Mouse (Mus musculus) midbrain, embryonic 16.5 days (tissue): ENCODE data around the gene Anapc4. TPM values are rescaled to one million over a fixed set of nuclear protein-coding genes. Genes with fewer than 3 reads are reported as not detected.
A peak's percentile ranks its signal among the peaks of the same experiment; 100 is the strongest.

Experiments
- ATAC-seq: fragments of 200-750 bp; cut with Nextera tagmentation; 2 replicates; pipeline ENCODE4 v1.8.0; 2017; ENCODE audit warnings: moderate TSS enrichment
- H3K27ac ChIP-seq: fragments of 300-500 bp; sonication (generic); 2 replicates; pipeline ENCODE4 v1.5.1; 2014; ENCODE audit warnings: mild to moderate bottlenecking, low read length, mixed read lengths
- H3K27me3 ChIP-seq: fragments of 300-500 bp; sonication (generic); 2 replicates; pipeline ENCODE4 v1.6.1; 2014; ENCODE audit warnings: low read depth, low read length, mixed read lengths; ENCODE audit not compliant: control insufficient read depth, insufficient read depth
- H3K36me3 ChIP-seq: fragments of 300-500 bp; sonication (generic); 2 replicates; pipeline ENCODE4 v1.6.1; 2014; ENCODE audit warnings: mild to moderate bottlenecking, low read length, moderate library complexity, mixed read lengths; ENCODE audit not compliant: control insufficient read depth, insufficient read depth
- H3K4me1 ChIP-seq: fragments of 300-500 bp; sonication (generic); 2 replicates; pipeline ENCODE4 v1.6.1; 2014; ENCODE audit warnings: mild to moderate bottlenecking, low read length, mixed read lengths; ENCODE audit not compliant: control insufficient read depth, insufficient read depth
- H3K4me2 ChIP-seq: fragments of 300-500 bp; sonication (generic); 2 replicates; pipeline ENCODE4 v1.6.1; 2014; ENCODE audit warnings: mild to moderate bottlenecking, low read length, mixed read lengths
- H3K4me3 ChIP-seq: fragments of 300-500 bp; sonication (generic); 2 replicates; pipeline ENCODE4 v1.5.1; 2014; ENCODE audit warnings: low read depth, mild to moderate bottlenecking, low read length, moderate library complexity, mixed read lengths
- H3K9ac ChIP-seq: fragments of 300-500 bp; sonication (generic); 2 replicates; pipeline ENCODE4 v1.6.1; 2014; ENCODE audit warnings: low read depth, low read length, mixed read lengths
- H3K9me3 ChIP-seq: fragments of 300-500 bp; sonication (generic); replicated peaks from 2 replicates; pipeline ENCODE4 v1.6.1; 2014; ENCODE audit warnings: mild to moderate bottlenecking, low read length, mixed read lengths; ENCODE audit not compliant: control insufficient read depth, poor library complexity, severe bottlenecking
- WGBS: fragments of 180-500 bp; shearing (Covaris S2); extraction: QIAGEN DNeasy Blood & Tissue Kit; methylation state at CpG from one replicate; pipeline ENCODE4 v1.1.7; 2014; 5-methylcytosine and 5-hydroxymethylcytosine counted together
- polyA plus RNA-seq: library from polyadenylated mRNA; unstranded; fragments of >200 nt; fragmentation: Nextera tagmentation; extraction: Ambion mirVana; gene quantifications from 2 replicates; pipeline ENCODE4 v1.2.1, GENCODE M21; 2015

The Anapc4 gene
- polyA plus RNA-seq, result 115 and 117 TPM in 2 replicates

DNA sequence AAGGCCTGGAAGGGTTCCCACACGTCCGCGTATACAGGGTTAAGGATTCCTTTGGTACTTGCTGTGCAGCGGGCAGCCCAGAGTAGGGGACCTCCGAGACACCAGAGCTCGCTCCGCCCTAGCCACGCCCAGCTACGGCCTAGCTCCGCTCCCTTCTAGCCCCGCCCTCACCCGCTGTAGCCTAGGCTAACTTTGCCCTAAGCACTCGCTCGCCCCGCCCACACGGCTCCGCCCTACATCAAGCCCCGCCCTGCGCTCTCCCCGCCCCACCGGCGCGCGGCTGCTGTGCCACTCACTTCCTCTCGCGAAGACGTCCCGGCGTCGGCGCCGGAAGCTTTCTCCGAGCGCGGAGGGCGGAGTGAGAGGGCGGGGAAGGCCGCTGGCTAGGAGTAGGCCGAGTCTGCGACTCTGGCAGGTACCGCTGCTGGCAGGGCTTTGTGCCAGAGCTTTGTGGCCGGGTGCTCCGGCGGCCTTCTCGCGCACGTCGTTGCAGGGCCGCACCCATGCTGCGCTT, at the start of gene Anapc4:
Gene Anapc4 (plus strand): TSS at position 252 of the 514 bp plus-strand sequence.
- Histone ChIP-seq H3K36me3 (no peaks in the 10 kb centered on the region; the same call in 1 of the 2 replicates), H3K4me3 (peak within 1 kb of the TSS; percentile 66), H3K4me1 (peaks cover 20% of the 10 kb centered on the region), H3K27me3 (no peaks in the 10 kb centered on the region), H3K9me3 (no peaks in the 10 kb centered on the region), H3K27ac (peak within 1 kb of the TSS; percentile 84), H3K4me2 (peak within 1 kb of the TSS; percentile 81), H3K9ac (peak within 1 kb of the TSS; percentile 75)
- WGBS, result under 1% methylated on average over 50 of the region's 50 CpGs
- peak; percentile 98 for ATAC-seq

DNA sequence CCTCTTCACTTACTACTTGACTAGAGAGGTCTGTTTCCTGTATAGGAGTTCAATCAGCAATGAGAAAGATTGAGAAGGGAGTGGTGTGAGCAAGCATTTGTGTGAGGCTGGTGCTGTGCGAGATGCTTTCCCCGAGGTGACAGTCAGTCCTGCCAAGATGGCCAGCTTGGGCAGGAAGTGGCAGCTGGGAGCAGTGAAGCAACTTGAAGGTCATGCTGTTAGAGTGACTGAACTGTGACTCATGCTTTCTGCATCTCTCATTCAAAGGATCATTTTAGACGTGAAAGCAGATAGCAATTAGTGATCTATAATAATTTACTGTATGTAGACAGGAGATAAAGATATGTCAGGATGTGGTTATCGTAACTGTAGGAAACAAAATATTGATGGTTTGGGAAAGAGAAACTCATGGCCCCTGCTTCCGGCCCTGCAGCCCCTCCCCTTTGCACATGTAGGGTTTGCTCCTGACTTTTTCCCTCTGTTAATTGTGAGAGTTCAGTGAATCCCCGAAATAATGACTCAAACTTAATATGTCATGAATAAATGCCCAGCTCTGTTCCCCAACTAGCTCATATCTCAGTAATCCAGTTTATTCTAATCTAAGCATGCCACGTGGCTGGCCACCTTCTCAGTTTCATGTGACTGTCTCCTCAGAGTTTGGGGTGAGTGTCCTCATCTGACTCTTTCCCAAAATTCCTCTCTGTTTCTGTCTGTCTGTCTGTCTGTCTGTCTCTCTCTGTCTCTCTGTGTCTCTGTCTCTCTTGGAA, 47.1 kb upstream of the Anapc4 start:
- Histone ChIP-seq H3K36me3 (no peaks in the 10 kb centered on the region), H3K4me1 (peaks cover 2% of the 10 kb centered on the region; the same call in 1 of the 2 replicates), H3K27ac (no peak overlapping the region), H3K27me3 (no peaks in the 10 kb centered on the region), H3K4me2 (no peak overlapping the region), H3K9me3 (no peaks in the 10 kb centered on the region), H3K9ac (no peak overlapping the region), H3K4me3 (no peak overlapping the region)
- ATAC-seq, result no peak
- 93% methylated on average over 7 of the region's 7 CpGs for WGBS

DNA sequence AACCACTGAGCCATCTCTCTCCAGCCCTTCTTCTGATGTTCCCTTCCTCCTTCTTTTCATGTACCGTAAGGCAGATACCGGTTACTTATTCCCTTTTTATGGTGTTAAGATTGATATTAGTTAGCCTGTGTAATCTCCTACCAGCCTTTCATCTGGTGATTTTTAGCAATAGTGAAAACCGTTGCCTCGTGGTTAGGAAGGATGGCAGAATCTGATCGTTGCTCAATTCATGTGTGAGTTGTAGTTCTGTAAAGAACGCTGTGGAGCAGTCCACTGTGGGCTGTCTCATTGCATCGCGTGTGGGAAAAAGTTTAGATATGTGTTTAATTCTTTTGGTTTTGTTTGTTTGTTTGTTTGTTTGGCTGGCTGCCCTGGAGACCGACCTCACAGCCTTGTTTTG, 40.6 kb upstream of the Anapc4 start:
- Histone ChIP-seq H3K9me3 (no peaks in the 10 kb centered on the region), H3K4me2 (no peak overlapping the region), H3K36me3 (peaks cover 13% of the 10 kb centered on the region), H3K4me3 (no peak overlapping the region), H3K9ac (no peak overlapping the region), H3K27me3 (no peaks in the 10 kb centered on the region), H3K27ac (no peak overlapping the region), H3K4me1 (no peaks in the 10 kb centered on the region)
- WGBS, result 96% methylated on average over 9 of the region's 9 CpGs
- no peak for ATAC-seq

DNA sequence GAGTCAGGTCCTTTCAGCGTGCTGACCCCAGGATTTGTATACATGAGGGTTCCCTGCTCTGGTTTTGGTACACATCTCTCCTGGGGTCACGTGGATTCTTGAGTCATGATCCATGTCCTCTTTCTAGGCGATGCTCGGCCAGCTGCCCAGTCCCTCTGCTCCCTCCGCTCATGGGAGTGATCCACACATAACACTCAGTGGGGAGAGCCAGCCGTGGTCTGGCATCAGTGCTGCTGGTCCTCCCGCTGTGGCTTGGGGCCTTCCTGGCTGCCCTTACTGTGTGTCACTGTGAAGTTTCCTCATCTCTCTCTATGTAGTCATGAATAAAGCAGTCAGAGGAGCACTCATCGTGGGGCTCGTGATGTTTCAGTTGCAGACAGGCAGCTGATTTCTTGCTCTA, 39.7 kb upstream of the Anapc4 start:
- H3K4me3 ChIP-seq, result no peak overlapping the region
- H3K4me1 ChIP-seq, result no peaks in the 10 kb centered on the region
- H3K27ac ChIP-seq, result no peak overlapping the region
- no peak overlapping the region for H3K9ac ChIP-seq
- H3K36me3 ChIP-seq, result peaks cover 13% of the 10 kb centered on the region
- ATAC-seq, result no peak
- no peaks in the 10 kb centered on the region for H3K9me3 ChIP-seq
- 93% methylated on average over 9 of the region's 9 CpGs for WGBS
- no peaks in the 10 kb centered on the region for H3K27me3 ChIP-seq
- no peak overlapping the region for H3K4me2 ChIP-seq

DNA sequence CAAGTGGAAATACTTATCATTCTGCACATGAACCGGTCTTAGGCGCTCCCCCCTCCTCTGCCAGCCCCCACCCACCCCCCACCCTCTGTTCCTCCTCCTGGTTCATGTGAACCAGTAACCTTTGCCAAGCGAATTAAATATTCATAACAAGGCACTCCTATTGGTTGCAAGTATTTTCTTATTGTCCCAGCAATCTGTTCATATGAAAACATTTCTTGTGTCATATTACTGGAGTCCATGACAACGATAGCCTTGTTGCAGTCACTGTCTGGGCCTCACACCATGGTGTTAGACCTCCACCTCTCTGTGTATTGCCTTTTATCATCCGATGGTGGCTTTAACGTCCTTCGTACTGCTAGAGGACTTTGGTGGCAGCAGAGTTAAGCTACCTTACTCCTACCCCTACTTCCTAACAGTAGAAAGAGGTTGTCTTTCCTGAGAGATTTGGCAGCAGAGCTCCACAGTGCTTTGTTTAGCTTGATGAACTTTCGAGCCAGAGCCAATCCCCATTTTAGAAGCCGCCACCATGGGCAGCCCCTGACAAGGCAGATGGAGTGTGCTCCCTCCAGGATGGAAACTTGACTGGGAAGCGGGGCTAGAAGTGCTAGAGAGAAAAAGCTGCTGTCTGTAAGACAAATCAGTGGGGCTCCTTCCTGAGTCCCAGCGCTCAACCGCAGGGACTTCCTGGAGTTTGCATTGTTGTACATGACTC, 34.4 kb upstream of the Anapc4 start:
- ATAC-seq, result no peak
- 92% methylated on average over 12 of the region's 12 CpGs for WGBS
- no peak overlapping the region for H3K27ac ChIP-seq
- H3K9me3 ChIP-seq, result no peaks in the 10 kb centered on the region
- H3K27me3 ChIP-seq, result no peaks in the 10 kb centered on the region
- no peak overlapping the region for H3K4me2 ChIP-seq
- peaks cover 13% of the 10 kb centered on the region for H3K36me3 ChIP-seq
- H3K4me1 ChIP-seq, result no peaks in the 10 kb centered on the region
- H3K9ac ChIP-seq, result no peak overlapping the region
- no peak overlapping the region for H3K4me3 ChIP-seq

DNA sequence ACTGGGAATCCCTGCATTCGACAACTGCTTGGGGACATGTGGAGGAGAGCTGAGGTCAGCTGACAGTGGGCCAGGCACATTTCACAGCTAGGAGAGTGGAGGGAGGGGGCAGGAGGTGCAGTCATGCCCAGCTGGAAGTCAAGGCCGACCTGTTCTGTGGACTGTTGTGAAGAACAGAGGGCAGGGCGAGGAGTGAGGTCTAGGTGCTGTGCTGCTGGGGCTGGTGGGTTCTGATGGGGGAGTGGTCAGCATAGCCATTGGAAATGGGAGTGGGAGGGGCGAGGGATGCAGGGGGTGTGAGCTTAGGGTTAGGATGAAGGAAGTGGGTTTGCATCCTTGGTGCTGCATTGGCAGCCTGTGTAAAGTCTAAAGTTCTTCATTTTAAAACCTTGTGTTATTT, 28.0 kb upstream of the Anapc4 start:
- Histone ChIP-seq H3K9me3 (no peaks in the 10 kb centered on the region), H3K4me1 (no peaks in the 10 kb centered on the region), H3K27ac (no peak overlapping the region), H3K4me3 (no peak overlapping the region), H3K4me2 (no peak overlapping the region), H3K9ac (no peak overlapping the region), H3K27me3 (no peaks in the 10 kb centered on the region), H3K36me3 (0 out of 2 replicates have a peak, but pooled peaks cover 4% of the 10 kb centered on the region)
- 81% methylated on average over 4 of the region's 4 CpGs for WGBS
- ATAC-seq, result no peak

DNA sequence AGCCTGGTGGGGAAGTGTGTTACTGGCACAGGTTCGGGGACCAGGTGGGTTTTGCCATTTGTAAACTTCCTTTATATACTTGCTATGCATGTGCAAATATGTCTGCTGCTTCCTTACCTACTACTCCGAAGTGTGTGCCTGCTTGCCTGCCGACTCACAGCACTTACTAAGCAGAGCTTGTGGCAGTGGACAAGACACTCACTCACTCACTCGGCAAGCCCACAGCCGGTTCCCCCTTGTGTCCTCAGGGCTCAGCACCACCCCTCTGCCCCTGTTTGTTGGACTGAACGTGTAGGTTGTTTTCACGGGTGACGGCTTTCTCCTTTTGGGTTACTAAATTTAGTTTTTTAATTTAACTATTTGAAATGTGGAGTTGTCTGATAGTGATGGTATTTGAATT, 27.5 kb upstream of the Anapc4 start:
- no peak overlapping the region for H3K9ac ChIP-seq
- H3K36me3 ChIP-seq, result 0 out of 2 replicates have a peak, but pooled peaks cover 4% of the 10 kb centered on the region
- no peaks in the 10 kb centered on the region for H3K4me1 ChIP-seq
- ATAC-seq, result no peak
- H3K27ac ChIP-seq, result no peak overlapping the region
- H3K9me3 ChIP-seq, result no peaks in the 10 kb centered on the region
- H3K4me3 ChIP-seq, result no peak overlapping the region
- WGBS, result 86% methylated on average over 8 of the region's 8 CpGs
- no peaks in the 10 kb centered on the region for H3K27me3 ChIP-seq
- no peak overlapping the region for H3K4me2 ChIP-seq

DNA sequence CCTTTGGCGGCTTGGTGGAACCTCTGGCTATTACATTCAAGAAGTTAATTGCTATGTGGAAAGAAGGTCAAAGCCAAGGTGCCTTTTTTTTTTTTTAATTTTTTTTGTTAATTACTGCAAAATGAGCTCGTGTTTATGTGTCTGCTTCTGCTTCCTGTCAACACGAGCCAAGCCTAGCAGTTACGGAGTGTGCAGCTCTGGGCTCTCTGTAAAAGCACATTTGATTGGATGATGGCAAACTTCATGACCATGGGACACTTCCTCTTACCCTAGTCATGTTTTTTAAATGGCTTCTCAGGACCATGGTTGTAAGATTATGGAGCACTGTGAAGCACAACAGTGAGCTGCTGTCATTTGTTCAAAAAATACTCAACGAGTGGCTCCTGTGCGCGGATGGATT, 26.8 kb upstream of the Anapc4 start:
- 0 out of 2 replicates have a peak, but pooled peaks cover 4% of the 10 kb centered on the region for H3K36me3 ChIP-seq
- no peak overlapping the region for H3K4me2 ChIP-seq
- WGBS, result 92% methylated on average over 7 of the region's 7 CpGs
- H3K9me3 ChIP-seq, result no peaks in the 10 kb centered on the region
- H3K9ac ChIP-seq, result no peak overlapping the region
- H3K27me3 ChIP-seq, result no peaks in the 10 kb centered on the region
- H3K4me1 ChIP-seq, result no peaks in the 10 kb centered on the region
- H3K27ac ChIP-seq, result no peak overlapping the region
- ATAC-seq, result no peak
- H3K4me3 ChIP-seq, result no peak overlapping the region

DNA sequence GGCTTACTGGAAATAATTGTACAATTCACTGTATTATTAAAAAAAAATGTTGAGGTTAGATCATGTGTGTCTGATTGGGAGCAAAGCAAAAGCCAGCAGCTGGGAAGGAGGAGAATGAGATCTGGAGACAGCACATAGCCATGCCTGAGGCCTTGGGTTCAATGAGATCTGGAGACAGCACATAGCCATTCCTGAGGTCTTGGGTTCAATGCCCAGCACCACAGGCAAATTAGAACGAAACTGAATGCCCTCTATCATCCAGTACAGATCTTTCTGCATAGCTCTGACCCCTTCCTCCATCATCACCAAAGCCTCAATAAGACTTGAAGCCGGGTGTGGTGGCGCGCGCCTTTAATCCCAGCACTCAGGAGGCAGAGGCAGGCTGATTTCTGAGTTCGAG, 23.4 kb upstream of the Anapc4 start:
- whole genome bisulfite sequencing, result 96% methylated on average over 6 of the region's 6 CpGs
- Histone ChIP-seq H3K4me2 (no peak overlapping the region), H3K4me1 (no peaks in the 10 kb centered on the region), H3K27me3 (no peaks in the 10 kb centered on the region), H3K36me3 (peaks cover 4% of the 10 kb centered on the region; the same call in 1 of the 2 replicates), H3K4me3 (no peak overlapping the region), H3K9me3 (no peaks in the 10 kb centered on the region), H3K9ac (no peak overlapping the region), H3K27ac (no peak overlapping the region)
- no peak for ATAC-seq
